Mouse (Mus musculus) megakaryocyte-erythroid progenitor cell, adult 5-6 weeks (primary cell): ENCODE results near the gene Psmc3. TPM values are rescaled to one million over a fixed set of nuclear protein-coding genes. Genes with fewer than 3 reads are reported as not detected.
A peak's percentile ranks its signal among the peaks of the same experiment; 100 is the strongest.
"Not testable (repeated sequence)": the region's sequence is repeated elsewhere in the genome, so short reads cannot be mapped to it uniquely, and the experiment has no call there.

Source experiments
- ATAC-seq: replicated peaks from 2 replicates; pipeline ENCODE4 v1.8.0; 2016; ENCODE audit warnings: mild to moderate bottlenecking, inconsistent platforms; ENCODE audit not compliant: severe bottlenecking, poor library complexity, low FRiP score, low TSS enrichment
- total RNA-seq, 2 experiments: library from RNA; stranded (forward) in 1 of 2; stranded (reverse) in 1 of 2; fragments of 200-1000, 215-1000 nt in 1 of 2; fragments of >200 nt in 1 of 2; fragmentation: Nextera tagmentation in 1 of 2; gene quantifications; 2 replicates each; pipeline ENCODE4 v1.2.3; 2014 to 2017

Gene Psmc3
- total RNA-seq (2014; fragmentation: Nextera tagmentation) (172 and 200 TPM in 2 replicates), total RNA-seq (2017) (297 and 355 TPM in 2 replicates)

DNA sequence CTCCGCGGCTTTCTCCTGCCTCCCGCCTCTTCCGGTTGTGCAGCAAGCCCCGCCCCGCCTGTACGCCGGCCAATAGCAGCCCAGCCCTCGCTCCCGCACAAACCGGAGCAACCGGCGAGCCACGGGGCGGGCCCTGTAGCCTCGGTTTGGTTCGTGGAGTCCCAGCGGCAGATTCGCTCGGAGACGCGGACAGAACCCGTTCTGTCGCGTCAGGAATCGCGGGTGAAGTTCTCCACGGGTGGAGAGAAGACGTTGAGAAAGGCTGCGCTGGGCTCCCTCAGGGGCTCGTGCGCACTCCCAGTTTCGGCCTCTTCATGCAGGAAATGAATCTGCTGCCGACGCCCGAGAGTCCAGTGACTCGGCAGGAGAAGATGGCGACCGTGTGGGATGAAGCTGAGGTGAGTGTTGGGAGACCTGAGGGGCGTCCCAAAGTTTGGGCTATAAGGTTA, at the start of gene Psmc3:
Gene Psmc3 (plus strand): TSS at position 76 of the 449 bp plus-strand sequence.
- ATAC-seq, result peak; percentile 98

DNA sequence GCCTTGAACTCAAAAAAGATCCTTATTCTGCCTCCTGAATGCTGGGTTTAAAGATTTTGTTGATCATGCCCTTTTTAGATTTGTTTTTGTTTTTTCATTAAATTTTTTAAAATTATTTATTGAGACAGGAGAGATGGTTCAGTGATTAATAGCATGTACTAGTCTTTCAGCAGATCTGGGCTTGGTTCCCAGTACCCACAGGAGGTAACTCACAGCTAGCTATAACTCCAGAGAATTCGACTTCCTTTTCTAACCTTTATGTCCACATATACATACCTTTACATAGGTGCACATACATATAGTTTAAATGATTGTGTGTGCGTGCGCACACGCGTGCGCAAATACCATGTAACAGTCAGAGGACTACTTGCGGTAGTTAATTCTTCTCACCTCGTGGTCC, 45.3 kb upstream of the Psmc3 start:
- ATAC-seq, result no peak

DNA sequence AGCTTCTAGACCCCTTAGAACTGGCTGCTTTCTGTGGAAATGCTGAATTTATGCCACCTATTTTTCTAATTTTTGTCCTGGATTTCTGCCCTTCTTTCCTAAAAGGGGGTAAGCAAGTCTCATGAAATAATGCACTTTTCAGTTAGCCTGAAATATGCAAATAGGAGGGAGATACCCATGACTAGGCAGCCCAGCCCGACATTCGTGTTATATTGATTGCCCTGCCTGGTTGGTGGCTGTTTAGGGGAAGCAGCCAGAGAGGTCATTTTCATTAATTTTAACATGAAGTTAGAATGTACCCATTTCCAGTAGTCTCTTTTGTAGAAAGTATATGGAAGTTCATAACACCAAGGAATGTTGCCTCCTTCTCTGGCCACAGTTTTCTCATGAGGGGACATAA, 39.9 kb upstream of the Psmc3 start:
- ATAC-seq, result no peak

DNA sequence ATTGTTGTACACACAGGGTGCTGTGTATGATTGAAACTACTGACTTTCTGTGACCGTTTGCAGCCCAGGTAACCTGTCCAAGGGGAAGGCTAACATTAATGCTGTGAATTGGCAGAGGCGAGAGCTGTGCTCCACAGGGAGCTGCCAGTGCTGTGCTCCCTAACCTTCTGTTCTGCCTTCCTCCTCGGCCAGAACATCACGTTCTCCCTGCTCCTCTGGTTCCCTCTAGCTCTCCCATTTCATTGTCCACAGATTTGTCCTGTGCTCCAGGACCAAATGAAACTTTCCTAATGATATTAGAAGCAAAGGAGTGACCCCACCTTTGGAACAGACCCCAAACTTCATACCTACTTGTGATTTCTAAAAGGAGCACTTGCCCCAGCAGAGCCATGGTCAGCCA, 38.4 kb upstream of the Psmc3 start:
- no peak for ATAC-seq

DNA sequence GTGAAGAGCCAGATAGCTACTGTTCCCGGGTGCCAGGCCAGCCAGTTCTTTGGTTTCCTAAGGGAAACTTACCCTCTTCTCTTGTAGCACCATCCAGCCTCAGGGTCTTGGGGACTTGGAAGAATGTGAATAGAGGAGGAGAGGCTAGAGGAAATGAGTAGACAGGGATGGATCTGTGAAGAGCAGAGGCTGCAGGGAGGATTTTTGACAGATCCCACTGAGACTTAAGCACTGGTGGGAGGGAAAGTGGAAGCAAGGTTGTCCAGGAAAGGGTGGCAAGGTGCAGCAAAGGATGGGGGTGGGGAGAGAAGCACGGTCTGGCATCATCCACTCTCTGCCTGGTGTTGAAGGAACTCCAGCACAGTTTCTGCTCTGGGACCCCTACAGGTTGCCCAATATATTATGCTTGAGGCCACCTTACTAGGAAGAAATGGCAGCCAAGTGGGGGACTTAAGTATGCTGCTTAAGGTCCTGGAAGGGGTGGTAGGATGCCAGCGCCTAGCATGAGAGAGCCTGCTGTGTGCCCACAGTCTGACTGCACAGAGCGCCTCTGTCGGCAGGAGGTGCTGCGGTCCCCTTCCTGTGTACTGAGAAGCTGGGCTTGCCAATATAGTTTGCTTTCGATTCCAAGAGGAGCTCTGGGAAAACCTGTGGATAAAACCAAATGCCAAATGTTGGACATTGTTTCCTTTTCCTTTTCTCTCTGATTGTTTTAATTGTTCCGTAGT, 35.6 kb upstream of the Psmc3 start:
- ATAC-seq, result no peak

DNA sequence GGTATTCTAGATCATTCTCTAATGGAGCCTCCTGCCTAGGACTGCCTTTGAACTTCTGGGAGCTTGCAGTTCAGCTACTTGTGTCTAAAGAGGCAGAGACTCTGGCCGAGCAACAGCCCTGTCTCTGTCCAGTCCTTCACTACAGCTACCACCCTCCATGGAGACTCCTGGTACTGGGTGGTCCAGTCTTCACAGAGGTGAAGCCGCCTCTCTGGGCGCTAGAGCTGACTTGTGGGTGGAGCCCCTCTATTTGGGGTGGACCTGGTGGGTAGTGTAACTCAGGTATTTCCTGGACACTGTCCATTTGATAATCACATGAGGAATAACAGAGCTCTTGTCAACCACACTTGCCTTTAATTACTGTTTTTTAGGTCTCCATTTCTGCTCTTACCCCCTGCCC, 33.9 kb upstream of the Psmc3 start:
- no peak for ATAC-seq

DNA sequence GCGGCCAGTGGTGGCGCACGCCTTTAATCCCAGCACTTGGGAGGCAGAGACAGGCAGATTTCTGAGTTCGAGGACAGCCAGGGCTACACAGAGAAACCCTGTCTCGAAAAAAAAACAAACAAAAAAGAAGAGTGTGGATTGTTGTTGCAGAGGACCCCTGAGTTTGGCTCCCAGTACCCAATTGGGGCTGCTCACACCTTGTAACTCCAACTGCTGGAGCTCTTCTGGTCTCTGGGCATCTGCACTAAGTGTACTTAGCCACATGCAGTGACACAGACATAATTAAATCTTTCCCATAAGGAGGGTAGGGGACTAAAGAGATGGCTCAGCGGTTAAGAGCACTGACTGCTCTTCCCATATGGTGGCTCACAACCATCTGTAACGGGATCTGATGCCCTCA, 31.5 kb upstream of the Psmc3 start:
- ATAC-seq, result not testable (repeated sequence)

DNA sequence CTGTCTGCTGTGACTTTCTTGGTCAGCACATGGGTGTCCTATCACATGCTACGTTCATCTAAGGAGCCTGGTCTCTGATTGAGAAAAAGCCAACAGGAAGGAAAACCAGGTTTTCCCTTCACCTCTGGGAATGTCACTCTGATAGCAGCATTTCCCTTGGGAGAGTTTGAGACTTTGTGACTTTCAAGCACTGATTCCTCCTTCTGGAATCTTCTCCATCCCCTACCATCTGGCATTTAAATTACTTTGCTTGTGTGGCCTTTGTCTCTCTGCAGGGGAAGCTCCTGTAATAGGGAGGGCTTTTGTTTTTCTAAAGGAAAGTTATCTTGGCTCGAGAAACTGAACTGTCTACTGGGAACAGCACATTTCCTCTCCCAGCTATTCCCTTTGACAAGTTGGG, 30.7 kb upstream of the Psmc3 start:
- no peak for ATAC-seq

DNA sequence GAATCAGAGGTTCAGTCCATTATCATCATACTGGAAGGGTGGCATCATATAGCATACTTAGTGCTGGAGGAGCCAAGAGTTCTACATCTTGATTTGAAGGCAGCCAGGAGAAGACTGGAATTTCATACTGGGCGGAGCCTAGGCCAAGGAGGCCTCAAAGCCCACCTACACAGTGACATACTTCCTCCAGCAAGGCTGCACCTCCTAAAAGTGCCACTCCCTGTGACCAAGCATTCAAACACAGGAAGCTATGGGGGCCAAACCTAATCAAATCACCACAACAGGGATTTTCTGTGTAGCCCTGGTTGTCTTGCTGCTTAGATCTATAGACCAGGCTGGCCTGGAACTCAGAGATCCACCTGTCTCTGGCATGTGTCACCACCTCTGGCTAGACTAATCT, 29.9 kb upstream of the Psmc3 start:
- ATAC-seq, result no peak

DNA sequence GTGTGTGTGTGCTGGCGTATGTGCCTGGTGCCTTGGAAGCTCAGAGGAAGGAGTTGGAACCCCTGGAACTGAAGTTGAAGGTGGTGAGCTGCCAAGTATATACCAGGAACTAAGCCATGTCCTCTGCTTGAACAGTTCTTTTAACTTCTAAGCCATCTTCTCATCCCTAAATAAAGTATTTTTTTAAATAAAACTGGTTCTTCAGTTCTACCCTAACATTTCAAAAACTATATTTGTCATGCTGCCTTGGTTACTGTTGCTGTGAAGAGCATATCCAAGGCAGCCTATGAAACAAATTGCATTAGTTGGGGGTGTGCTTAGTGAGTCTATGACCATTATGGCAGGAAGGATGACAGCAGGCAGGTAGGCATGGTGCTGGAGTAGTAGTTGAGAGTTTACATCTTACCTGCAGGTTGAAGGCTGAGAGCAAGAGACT, 28.7 kb upstream of the Psmc3 start:
- ATAC-seq, result no peak

DNA sequence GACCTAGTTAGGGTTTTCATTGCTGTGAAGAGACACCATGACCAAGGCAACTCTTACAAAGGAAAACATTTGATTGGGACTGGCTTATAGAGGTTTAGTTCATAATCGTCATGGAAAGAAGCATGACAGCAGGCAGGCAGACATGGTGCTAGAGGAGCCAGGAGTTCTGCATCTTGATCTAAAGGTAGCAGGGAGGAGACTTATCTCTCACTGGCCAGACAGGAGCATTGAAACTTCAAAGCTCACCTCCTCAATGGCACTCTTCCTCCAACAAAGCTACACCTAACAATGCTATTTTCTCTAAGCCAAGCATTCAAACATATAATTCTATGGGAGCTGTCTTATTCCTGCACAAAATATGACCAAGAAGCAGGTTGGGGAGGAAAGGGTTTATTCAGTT, 27.3 kb upstream of the Psmc3 start:
- peak; percentile 60; the same call in 1 of the 2 replicates for ATAC-seq

DNA sequence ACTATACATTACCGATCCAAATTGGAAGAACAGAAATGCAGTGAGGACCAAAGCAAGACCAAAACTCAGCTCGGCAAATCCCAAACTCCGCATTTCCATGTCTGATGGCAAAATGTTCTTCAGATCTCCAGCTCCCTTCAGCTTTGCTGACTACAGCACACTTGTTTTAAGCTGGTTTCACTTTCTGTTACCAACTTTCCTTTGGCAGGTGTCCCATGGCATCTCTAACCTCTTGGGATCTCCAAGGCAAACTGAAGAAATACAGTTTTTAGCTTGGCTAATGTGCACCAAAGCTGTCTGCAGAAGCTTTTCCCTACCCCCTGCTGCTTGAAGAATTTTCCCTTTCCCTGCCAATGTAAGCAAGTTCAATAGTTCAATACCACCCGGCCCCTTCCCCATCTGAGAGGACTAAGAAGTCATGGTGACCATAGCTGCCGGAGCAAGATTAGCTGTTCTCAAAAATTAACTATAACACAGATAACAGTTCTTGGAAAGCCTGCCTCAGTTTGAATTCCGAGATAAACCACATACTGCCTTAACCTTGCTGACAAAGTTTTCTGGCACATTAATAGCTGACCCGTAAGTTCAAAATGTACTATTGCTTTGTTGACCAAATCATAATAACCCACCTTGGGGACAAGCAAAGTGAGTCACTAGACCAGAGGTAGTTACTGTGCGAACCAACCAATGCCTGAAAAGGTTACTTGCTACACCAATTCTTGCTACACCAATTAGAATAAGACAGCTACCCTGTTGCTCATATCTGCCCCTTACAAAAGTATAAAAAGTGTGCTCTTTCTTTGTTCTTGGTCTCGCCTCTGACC, 26.2 kb upstream of the Psmc3 start:
- ATAC-seq, result peak; percentile 50

DNA sequence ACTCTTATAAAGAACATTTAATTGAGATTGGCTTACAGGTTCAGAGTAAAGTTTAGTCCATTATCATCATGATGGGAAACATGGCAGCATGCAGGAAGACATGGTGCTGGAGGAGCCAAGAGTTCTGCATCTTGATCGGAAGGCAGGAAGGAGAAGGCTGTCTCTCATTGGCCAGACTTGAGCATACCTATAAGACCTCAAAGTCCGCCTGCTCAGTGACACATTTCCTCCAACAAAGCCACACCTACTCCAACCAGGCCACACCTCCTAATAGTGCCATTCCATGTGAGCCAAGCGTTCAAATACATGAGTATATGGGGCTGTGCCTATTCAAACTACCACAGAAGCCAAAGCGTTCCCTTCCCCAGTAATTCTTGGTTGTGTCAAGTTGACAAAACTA, 22.6 kb upstream of the Psmc3 start:
- ATAC-seq, result no peak

DNA sequence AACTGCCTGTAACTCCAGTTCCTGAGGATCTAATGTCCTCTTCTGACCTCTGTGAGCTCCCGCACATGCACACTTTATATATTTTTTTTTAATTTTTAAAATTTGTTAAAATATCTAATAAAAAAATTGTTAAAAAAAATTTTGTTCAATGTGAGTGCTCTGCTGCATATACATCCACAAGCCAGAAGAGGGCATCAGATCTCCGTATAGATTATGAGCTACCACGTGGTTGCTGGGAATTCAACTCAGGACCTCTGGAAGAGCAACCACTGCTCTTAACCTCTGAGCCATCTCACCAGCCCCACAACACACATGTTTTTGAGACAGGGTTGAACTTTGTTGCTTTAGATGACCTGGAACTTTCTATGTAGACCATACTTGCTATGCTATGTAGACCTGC, 20.8 kb upstream of the Psmc3 start:
- no peak for ATAC-seq

DNA sequence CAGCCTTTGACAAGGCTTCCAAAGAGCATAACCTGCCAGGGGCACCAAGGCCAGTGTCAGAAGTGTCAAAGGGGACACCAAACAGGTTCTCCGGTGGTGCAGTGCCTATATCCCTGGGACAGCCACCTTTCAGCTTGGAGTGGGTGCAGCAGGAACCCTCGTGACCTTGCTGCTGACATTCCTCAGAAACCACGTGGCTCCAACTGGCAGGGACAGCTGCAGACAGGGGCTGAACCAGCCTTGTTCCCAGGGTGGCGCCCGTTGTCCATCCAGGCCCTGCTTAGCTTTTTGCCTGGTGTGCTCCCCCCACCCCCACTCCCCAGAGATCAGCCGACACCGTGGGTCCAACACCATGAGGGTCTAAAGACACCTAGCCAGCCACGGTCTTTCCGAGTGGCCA, 18.4 kb upstream of the Psmc3 start, which contains the start of gene Rapsn:
Gene Rapsn (plus strand): TSS at position 236 of the 400 bp plus-strand sequence.
- ATAC-seq, result no peak

DNA sequence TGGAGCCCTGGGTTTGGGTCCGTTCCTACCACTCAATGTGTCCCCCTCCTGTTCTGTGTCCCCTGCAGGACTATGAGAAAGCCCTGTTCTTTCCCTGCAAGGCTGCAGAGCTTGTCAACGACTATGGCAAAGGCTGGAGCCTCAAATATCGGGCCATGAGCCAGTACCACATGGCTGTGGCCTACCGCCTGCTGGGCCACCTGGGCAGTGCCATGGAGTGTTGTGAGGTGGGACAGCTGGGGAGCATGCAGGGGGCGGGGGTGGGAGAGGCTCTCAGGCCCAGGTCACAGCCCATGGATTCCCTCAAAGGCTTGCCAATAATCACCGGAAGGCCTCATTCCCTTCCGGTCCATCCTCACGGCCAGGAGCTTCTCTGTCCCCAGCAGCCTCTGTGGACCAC, 12.0 kb upstream of the Psmc3 start:
- no peak for ATAC-seq

DNA sequence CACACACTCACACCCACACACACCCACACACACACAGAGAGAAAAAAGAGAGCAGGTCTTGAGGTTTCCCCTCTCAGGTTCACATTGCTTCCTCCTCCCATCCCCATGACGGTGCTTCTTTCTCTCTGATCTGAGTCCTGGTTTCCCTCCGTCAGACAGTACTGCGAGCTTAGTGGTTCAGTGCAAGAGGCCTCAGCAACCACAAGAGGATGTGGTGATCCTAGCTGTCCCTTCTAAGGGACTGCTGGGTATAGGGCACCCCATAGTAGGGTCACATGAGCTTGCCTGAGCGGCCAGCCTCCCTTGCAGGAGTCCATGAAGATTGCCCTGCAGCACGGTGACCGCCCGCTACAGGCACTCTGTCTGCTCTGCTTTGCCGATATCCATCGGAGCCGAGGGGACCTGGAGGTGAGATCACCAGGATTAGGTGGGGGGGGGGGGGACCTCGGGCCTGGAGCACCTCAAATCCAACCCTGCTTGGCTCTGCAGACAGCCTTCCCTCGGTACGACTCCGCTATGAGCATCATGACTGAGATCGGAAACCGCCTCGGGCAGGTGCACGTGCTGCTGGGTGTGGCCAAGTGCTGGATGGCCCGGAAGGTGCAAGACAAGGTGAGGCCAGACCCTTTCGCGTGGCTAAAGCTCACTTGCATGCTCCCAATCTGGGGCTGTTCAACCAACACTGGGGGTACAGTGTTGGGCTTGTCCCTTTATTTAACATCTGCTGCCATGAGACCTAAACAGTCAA, 11.0 kb upstream of the Psmc3 start:
- ATAC-seq, result peak; percentile 44

DNA sequence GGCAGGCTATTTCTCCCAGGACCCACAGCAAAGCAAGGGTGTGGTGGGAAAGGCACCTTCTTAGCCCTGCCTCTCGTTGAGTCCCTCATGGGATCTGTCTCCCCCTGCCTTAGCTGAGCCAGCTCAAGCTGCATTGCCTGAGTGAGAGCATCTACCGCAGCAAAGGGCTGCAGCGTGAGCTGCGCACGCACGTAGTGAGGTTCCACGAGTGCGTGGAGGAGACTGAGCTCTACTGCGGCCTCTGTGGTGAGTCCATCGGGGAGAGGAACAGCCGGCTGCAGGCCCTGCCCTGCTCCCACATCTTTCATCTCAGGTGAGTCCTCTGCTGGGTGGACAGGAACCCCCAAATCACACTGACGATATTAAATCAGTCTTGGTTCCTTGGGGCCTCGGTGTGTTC, 9.1 kb upstream of the Psmc3 start:
- no peak for ATAC-seq

DNA sequence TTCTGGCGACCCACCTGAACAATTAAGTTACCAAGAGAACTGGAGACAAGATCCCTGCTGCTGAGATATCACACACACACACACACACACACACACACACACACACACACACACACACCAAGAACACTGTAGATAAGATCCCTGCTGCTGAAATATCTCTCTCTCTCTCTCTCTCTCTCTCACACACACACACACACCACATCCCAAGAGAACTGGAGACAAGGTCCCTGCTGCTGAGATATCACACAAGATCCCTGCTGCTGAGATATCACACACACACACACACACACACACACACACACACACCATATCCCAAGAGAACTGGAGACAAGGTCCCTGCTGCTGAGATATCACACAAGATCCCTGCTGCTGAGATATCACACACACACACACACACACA, 8.0 kb upstream of the Psmc3 start:
- not testable (repeated sequence) for ATAC-seq

DNA sequence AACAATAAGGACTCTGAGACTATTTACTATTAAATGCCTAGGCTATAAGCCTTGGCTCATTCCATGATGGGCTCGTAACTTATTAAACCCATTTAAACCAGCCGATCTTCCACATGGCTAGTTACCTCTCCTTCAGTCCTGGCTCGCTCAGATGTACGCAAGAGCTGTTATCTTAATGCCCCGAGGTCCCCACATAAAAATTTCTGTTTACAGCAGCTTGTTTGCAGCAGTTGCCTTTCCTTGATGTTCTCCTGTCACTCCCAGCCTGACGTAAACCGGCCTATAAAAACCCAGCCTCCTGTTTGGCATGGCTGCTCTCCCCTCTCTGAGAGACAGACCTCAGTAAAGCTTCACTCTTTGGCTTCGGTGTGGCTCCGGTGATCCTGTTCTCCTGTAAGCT, 6.5 kb upstream of the Psmc3 start:
- ATAC-seq, result no peak
